Mouse (Mus musculus): ENCODE results near the gene Sh3bp5. TPM values are rescaled to one million over a fixed set of nuclear protein-coding genes. Genes with fewer than 3 reads are reported as not detected.

The Sh3bp5 gene
- polyA plus RNA-seq, 1 experiment = 10.7 TPM

DNA sequence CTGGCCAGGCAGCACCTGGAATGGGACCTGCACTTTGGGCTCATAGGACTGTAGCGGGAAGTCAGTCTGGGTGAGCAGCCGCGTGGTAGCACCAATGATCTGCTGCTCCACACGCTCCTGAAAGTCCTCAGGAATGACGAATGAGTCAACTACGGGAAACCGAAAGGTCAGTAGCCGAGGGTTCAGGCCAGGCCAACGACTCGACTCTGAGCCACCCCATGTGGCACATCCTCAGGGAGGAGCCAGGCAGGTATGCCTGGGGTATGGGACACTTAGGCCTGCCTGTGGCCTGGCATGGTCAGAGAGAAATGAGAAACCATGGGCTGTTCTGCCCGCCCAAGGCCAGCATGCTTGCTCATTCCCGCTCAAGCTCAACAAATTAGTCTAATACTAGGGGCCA is 119.3 kb downstream of the Sh3bp5 start:
- Histone ChIP-seq H3K4me1 (replicated peaks; ENCODE audit: control insufficient read depth, insufficient read depth, low read length) (peaks cover 17% of the 10 kb centered on the region), H3K36me3 (ENCODE audit: control insufficient read depth, insufficient read depth, low read length) (no peaks in the 10 kb centered on the region), H3K4me3 (ENCODE audit: control insufficient read depth, insufficient read depth, low read length) (no peak overlapping the region), H3K27ac (ENCODE audit: control insufficient read depth, insufficient read depth, low read length) (no peak overlapping the region), H3K27me3 (ENCODE audit: control insufficient read depth, insufficient read depth, low read length) (no peaks in the 10 kb centered on the region)
- TF ChIP-seq POLR2A (IDR thresholded peaks at IDR 0.05; ENCODE audit: control insufficient read depth, extremely low read depth, insufficient read depth, low read length, poor library complexity) (no peak), CTCF (IDR thresholded peaks at IDR 0.05; ENCODE audit: borderline replicate concordance, control insufficient read depth, extremely low read depth, insufficient read depth, low read length, poor library complexity) (no peak)
- 91% methylated on average over 12 of the region's 12 CpGs for WGBS
- DNase-seq = no peak

DNA sequence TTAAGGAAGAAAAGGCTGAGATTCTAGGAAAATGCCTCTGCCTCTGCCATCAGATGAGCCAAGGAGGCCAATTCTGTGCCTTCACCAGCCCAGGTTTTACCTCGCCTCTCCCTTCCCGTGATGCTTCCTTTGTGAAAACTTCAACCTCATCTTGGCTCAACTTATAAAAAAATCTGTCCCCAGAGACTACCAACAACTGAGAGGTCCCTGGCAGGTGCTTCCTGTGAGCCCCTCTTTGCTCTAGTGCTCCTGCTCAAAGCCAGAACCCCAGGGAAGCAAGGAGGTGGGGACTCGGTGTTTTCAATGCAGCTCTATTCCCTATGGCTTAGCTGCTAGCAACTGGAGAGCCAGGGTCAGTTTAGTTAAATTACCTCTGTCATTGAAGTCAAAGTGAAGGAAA is 122.7 kb downstream of the Sh3bp5 start:
- TF ChIP-seq POLR2A (IDR thresholded peaks at IDR 0.05; ENCODE audit: control insufficient read depth, extremely low read depth, insufficient read depth, low read length, poor library complexity) = no peak
- no peak for TF ChIP-seq CTCF (IDR thresholded peaks at IDR 0.05; ENCODE audit: borderline replicate concordance, control insufficient read depth, extremely low read depth, insufficient read depth, low read length, poor library complexity)
- Histone ChIP-seq H3K27me3 (ENCODE audit: control insufficient read depth, insufficient read depth, low read length) (no peaks in the 10 kb centered on the region), H3K36me3 (ENCODE audit: control insufficient read depth, insufficient read depth, low read length) (no peaks in the 10 kb centered on the region), H3K4me3 (ENCODE audit: control insufficient read depth, insufficient read depth, low read length) (no peak overlapping the region), H3K4me1 (replicated peaks; ENCODE audit: control insufficient read depth, insufficient read depth, low read length) (peaks cover 17% of the 10 kb centered on the region), H3K27ac (ENCODE audit: control insufficient read depth, insufficient read depth, low read length) (no peak overlapping the region)
- no peak for DNase-seq
- WGBS = 2% methylated on average over 3 of the region's 3 CpGs

Other genes starting within 250 kb of the Sh3bp5 start
- gene Tnnc1, start 227.8 kb downstream of the Sh3bp5 start, polyA plus RNA-seq (2012; rRNA removed) = 4.2 and 103 TPM in 2 replicates
- gene Nisch, start 219.1 kb downstream of the Sh3bp5 start, polyA plus RNA-seq (2012; rRNA removed) = 569 and 585 TPM in 2 replicates
- 1.9 and 2.4 TPM in 2 replicates for gene Sema3g, start 218.2 kb downstream of the Sh3bp5 start, polyA plus RNA-seq (2012; rRNA removed)
- gene Phf7, start 184.8 kb downstream of the Sh3bp5 start, polyA plus RNA-seq (2012; rRNA removed) = 7.4 and 8.0 TPM in 2 replicates
- 106 and 111 TPM in 2 replicates for gene Bap1, start 184.6 kb downstream of the Sh3bp5 start, polyA plus RNA-seq (2012; rRNA removed)
- 0.39 and 0.54 TPM in 2 replicates for gene Dnah1, start 112.2 kb downstream of the Sh3bp5 start, polyA plus RNA-seq (2012; rRNA removed)
- gene Capn7, start 99.4 kb downstream of the Sh3bp5 start, polyA plus RNA-seq (2012; rRNA removed) = 23.8 and 24.2 TPM in 2 replicates
- gene Eaf1, start 58.3 kb upstream of the Sh3bp5 start, polyA plus RNA-seq (2012; rRNA removed) = 140 and 151 TPM in 2 replicates
- gene Mettl6, start 59.0 kb upstream of the Sh3bp5 start, polyA plus RNA-seq (2012; rRNA removed) = 26.4 and 28.8 TPM in 2 replicates
- gene Colq, start 155.3 kb upstream of the Sh3bp5 start, polyA plus RNA-seq (2012; rRNA removed) = 151 and 166 TPM in 2 replicates
- gene Gm49387, start 204.8 kb upstream of the Sh3bp5 start, polyA plus RNA-seq (2012; rRNA removed) = not detected in 2 replicates
- gene Btd, start 204.9 kb upstream of the Sh3bp5 start, polyA plus RNA-seq (2012; rRNA removed) = 34.0 and 42.9 TPM in 2 replicates
- 12.1 and 15.3 TPM in 2 replicates for gene Hacl1, start 205.2 kb upstream of the Sh3bp5 start, polyA plus RNA-seq (2012; rRNA removed)

All from thymus, adult 2 months (tissue).